8 mouse cellular contexts compared by ENCODE assay signal in genomic region chr13:54575489-54575888, GRCm38 (mm10). TPM values are rescaled to one million over a fixed set of nuclear protein-coding genes. Genes with fewer than 3 reads are reported as not detected.
A peak's percentile ranks its signal among the peaks of the same experiment; 100 is the strongest.
DNase-seq lines count a peak whose midpoint lies in the region; ATAC-seq and TF ChIP-seq lines count a peak whose summit lies in the region.

No protein-coding gene starts in this region.

- H3K27ac ChIP-seq in heart, embryonic 12.5 days (ENCODE audit: poor library complexity, severe bottlenecking), result peak overlapping the region; percentile 58; the same call in 1 of the 2 replicates
- H3K27ac ChIP-seq in forebrain, embryonic 11.5 days (ENCODE audit: low read depth, low read length), result peak overlapping the region; percentile 71; the same call in 1 of the 2 replicates
- H3K27ac ChIP-seq in liver, embryonic 11.5 days (ENCODE audit: low read depth, low read length), result no peak overlapping the region

- peak overlapping the region; percentile 72 for H3K4me3 ChIP-seq in heart, embryonic 12.5 days
- peak overlapping the region; percentile 97 for H3K4me3 ChIP-seq in E14TG2a.4 (replicated peaks; ENCODE audit: low read length)
- peak overlapping the region; percentile 95 for H3K4me3 ChIP-seq in forebrain, embryonic 11.5 days (ENCODE audit: low read depth, low read length)
- H3K4me3 ChIP-seq in liver, embryonic 11.5 days (ENCODE audit: low read depth, low read length), result peak overlapping the region; percentile 79

- H3K9me3 ChIP-seq in heart, embryonic 12.5 days (replicated peaks), result no peaks in the 10 kb centered on the region
- H3K9me3 ChIP-seq in E14TG2a.4 (ENCODE audit: low read length), result no peaks in the 10 kb centered on the region
- H3K9me3 ChIP-seq in forebrain, embryonic 11.5 days (ENCODE audit: control insufficient read depth, low read length), result no peaks in the 10 kb centered on the region
- no peaks in the 10 kb centered on the region for H3K9me3 ChIP-seq in liver, embryonic 11.5 days (ENCODE audit: control insufficient read depth, low read length)

- no peak for TF ChIP-seq CTCF in E14TG2a.4 (conservative IDR thresholded peaks at IDR 0.05; ENCODE audit: low read length)

- peak overlapping the region; percentile 89 for H3K9ac ChIP-seq in heart, embryonic 12.5 days
- H3K9ac ChIP-seq in forebrain, embryonic 11.5 days (ENCODE audit: low read length), result peak overlapping the region; percentile 93
- H3K9ac ChIP-seq in liver, embryonic 11.5 days (ENCODE audit: low read depth, low read length), result peak overlapping the region; percentile 80

- no peak for ATAC-seq in heart, embryonic 12.5 days (ENCODE audit: insufficient number of reproducible peaks, low FRiP score)
- ATAC-seq in forebrain, embryonic 11.5 days (replicated peaks; ENCODE audit: low FRiP score), result 0 out of 2 replicates have a peak, but pooled peaks have one; percentile 45
- 0 out of 2 replicates have a peak, but pooled peaks have one; percentile 15 for ATAC-seq in liver, embryonic 11.5 days (replicated peaks; ENCODE audit: low FRiP score)

- peak overlapping the region; percentile 91 for H3K4me2 ChIP-seq in heart, embryonic 12.5 days
- peak overlapping the region; percentile 92 for H3K4me2 ChIP-seq in forebrain, embryonic 11.5 days (ENCODE audit: low read depth, low read length, severe bottlenecking)
- peak overlapping the region; percentile 88 for H3K4me2 ChIP-seq in liver, embryonic 11.5 days

- peaks cover 43% of the 10 kb centered on the region for H3K36me3 ChIP-seq in heart, embryonic 12.5 days
- peaks cover 43% of the 10 kb centered on the region for H3K36me3 ChIP-seq in E14TG2a.4 (ENCODE audit: insufficient read depth, low read length)
- no peaks in the 10 kb centered on the region for H3K36me3 ChIP-seq in forebrain, embryonic 11.5 days (ENCODE audit: control insufficient read depth, insufficient read depth, low read length)
- peaks cover 5% of the 10 kb centered on the region; the same call in 1 of the 2 replicates for H3K36me3 ChIP-seq in liver, embryonic 11.5 days (ENCODE audit: control insufficient read depth, insufficient read depth, low read length)

- WGBS in heart, embryonic 12.5 days, result 2% methylated on average over 19 of the region's 19 CpGs
- 2% methylated on average over 19 of the region's 19 CpGs for WGBS in forebrain, embryonic 11.5 days
- WGBS in liver, embryonic 11.5 days, result 7% methylated on average over 19 of the region's 19 CpGs

- DNase-seq in heart, adult 8-10 months (ENCODE audit: low spot score), result no peak
- no peak for DNase-seq in forebrain, embryonic 11.5 days (ENCODE audit: low spot score)
- DNase-seq in liver, embryonic 11.5 days (ENCODE audit: low spot score), result peak; percentile 49
- DNase-seq in retina, postnatal 1 day, result no peak
- no peak for DNase-seq in MN1 (ENCODE audit: low spot score)
- DNase-seq in urinary bladder, postnatal 4 days (ENCODE audit: low spot score in 2 of 2), result no peak

- peaks cover 28% of the 10 kb centered on the region for H3K4me1 ChIP-seq in heart, embryonic 12.5 days (replicated peaks)
- peaks cover 60% of the 10 kb centered on the region for H3K4me1 ChIP-seq in E14TG2a.4 (replicated peaks; ENCODE audit: low read depth, low read length)
- H3K4me1 ChIP-seq in forebrain, embryonic 11.5 days (replicated peaks; ENCODE audit: control insufficient read depth, insufficient read depth, low read length), result peaks cover 8% of the 10 kb centered on the region; the same call in 1 of the 2 replicates
- peaks cover 10% of the 10 kb centered on the region for H3K4me1 ChIP-seq in liver, embryonic 11.5 days (replicated peaks; ENCODE audit: control insufficient read depth, insufficient read depth, low read length)

- no peaks in the 10 kb centered on the region for H3K27me3 ChIP-seq in heart, embryonic 12.5 days (replicated peaks)
- H3K27me3 ChIP-seq in E14TG2a.4 (ENCODE audit: insufficient read depth, low read length), result peaks cover 20% of the 10 kb centered on the region
- no peaks in the 10 kb centered on the region for H3K27me3 ChIP-seq in forebrain, embryonic 11.5 days (ENCODE audit: control insufficient read depth, insufficient read depth, low read length)
- H3K27me3 ChIP-seq in liver, embryonic 11.5 days (replicated peaks; ENCODE audit: control insufficient read depth, insufficient read depth, low read length), result no peaks in the 10 kb centered on the region

RNA-seq across cellular contexts. Expression of gene Arl10, which starts 0.7 kb away (rescaled TPM):
- polyA plus RNA-seq in heart, embryonic 12.5 days (2016; fragmentation: Nextera tagmentation; extraction: Ambion mirVana), result 19.9 and 23.3 TPM in 2 replicates
- total RNA-seq in heart, adult 8-10 months (2022), result 1 to 10 TPM; 4.1 to 6.6 (median 5.0) TPM
- 26.4 and 30.3 TPM in 2 replicates for polyA plus RNA-seq in forebrain, embryonic 11.5 days (2014; fragmentation: Nextera tagmentation; extraction: Ambion mirVana)
- polyA plus RNA-seq in liver, embryonic 11.5 days (2014; fragmentation: Nextera tagmentation; extraction: Ambion mirVana), result 15.1 and 16.8 TPM in 2 replicates

RNA-seq across cellular contexts. Expression of gene 4833439L19Rik, which starts 10.3 kb away (rescaled TPM):
- 119 and 131 TPM in 2 replicates for polyA plus RNA-seq in heart, embryonic 12.5 days (2016; fragmentation: Nextera tagmentation; extraction: Ambion mirVana)
- 100 to 1,000 TPM in 1 of 4 experiments, 10 to 100 TPM in 3; 93.5 to 102 (median 96.6) TPM for total RNA-seq in heart, adult 8-10 months (2022)
- 250 and 259 TPM in 2 replicates for polyA plus RNA-seq in forebrain, embryonic 11.5 days (2014; fragmentation: Nextera tagmentation; extraction: Ambion mirVana)
- 95.1 and 104 TPM in 2 replicates for polyA plus RNA-seq in liver, embryonic 11.5 days (2014; fragmentation: Nextera tagmentation; extraction: Ambion mirVana)

RNA-seq across cellular contexts. Expression of gene Nop16, which starts 14.4 kb away (rescaled TPM):
- 55.5 and 60.3 TPM in 2 replicates for polyA plus RNA-seq in heart, embryonic 12.5 days (2016; fragmentation: Nextera tagmentation; extraction: Ambion mirVana)
- 10 to 100 TPM; 14.5 to 18.3 (median 16.0) TPM for total RNA-seq in heart, adult 8-10 months (2022)
- polyA plus RNA-seq in forebrain, embryonic 11.5 days (2014; fragmentation: Nextera tagmentation; extraction: Ambion mirVana), result 71.1 and 78.9 TPM in 2 replicates
- polyA plus RNA-seq in liver, embryonic 11.5 days (2014; fragmentation: Nextera tagmentation; extraction: Ambion mirVana), result 137 and 152 TPM in 2 replicates

RNA-seq across cellular contexts. Expression of gene Higd2a, which starts 14.5 kb away (rescaled TPM):
- polyA plus RNA-seq in heart, embryonic 12.5 days (2016; fragmentation: Nextera tagmentation; extraction: Ambion mirVana), result 242 and 247 TPM in 2 replicates
- 100 to 1,000 TPM; 178 to 218 (median 190) TPM for total RNA-seq in heart, adult 8-10 months (2022)
- polyA plus RNA-seq in forebrain, embryonic 11.5 days (2014; fragmentation: Nextera tagmentation; extraction: Ambion mirVana), result 144 and 150 TPM in 2 replicates
- 162 and 177 TPM in 2 replicates for polyA plus RNA-seq in liver, embryonic 11.5 days (2014; fragmentation: Nextera tagmentation; extraction: Ambion mirVana)

RNA-seq across cellular contexts. Expression of gene Cltb, which starts 35.7 kb away (rescaled TPM):
- polyA plus RNA-seq in heart, embryonic 12.5 days (2016; fragmentation: Nextera tagmentation; extraction: Ambion mirVana), result 48.9 and 52.6 TPM in 2 replicates
- 100 to 1,000 TPM in 1 of 4 experiments, 10 to 100 TPM in 3; 86.1 to 103 (median 94.1) TPM for total RNA-seq in heart, adult 8-10 months (2022)
- 20.0 TPM in 2 replicates for polyA plus RNA-seq in forebrain, embryonic 11.5 days (2014; fragmentation: Nextera tagmentation; extraction: Ambion mirVana)
- polyA plus RNA-seq in liver, embryonic 11.5 days (2014; fragmentation: Nextera tagmentation; extraction: Ambion mirVana), result 31.9 and 32.3 TPM in 2 replicates
